Mouse (Mus musculus): ENCODE measurements around the gene Mthfd1l. TPM values are rescaled to one million over a fixed set of nuclear protein-coding genes. Genes with fewer than 3 reads are reported as not detected.

Gene Mthfd1l
- polyA plus RNA-seq, 1 experiment from 2014 or later = 10.4 TPM

DNA sequence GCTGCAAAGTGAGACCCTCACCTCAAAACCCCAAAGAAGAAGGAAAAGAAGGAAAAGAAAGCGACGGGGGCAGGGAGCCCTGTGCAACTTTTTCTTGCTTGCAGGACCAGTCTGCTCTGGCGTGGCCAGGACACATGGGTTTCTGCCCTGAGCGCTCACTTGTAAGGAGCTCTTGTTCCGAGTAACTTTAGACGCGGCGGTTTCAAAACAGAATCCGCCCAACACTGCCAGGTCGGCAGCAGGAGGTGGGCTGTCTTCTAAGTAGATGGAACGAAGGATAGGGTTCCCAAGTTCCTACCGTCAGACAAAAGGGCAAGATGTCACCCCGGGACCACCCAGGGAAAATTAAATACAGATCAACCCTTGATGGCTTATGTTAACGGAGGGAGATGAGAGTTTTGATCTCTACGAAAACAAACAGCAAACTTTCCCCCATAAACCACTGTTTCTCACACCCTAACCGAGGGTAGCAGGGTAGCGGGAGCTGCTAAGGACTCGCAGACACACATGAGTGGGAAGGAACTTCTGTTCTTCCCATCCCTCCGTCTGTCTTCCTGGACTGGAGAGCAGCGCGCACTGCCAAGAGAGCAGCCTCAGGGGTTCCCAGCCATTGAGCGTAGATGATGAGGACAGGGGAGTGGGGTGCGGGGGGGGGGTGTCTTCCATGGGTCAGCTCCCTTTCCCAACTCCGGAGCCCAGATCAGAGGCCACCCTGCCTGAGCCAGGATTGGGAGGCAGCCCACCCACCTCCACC is 237.6 kb downstream of the Mthfd1l start:
- DNase-seq (ENCODE audit: low spot score) (peak; percentile 28), ATAC-seq (ENCODE audit: low FRiP score) (no peak)
- no peak overlapping the region; the same call in 1 of the 2 replicates for H3K4me2 ChIP-seq (replicated peaks; ENCODE audit: low read depth, low read length)
- H3K4me3 ChIP-seq (ENCODE audit: low read depth, low read length) = no peak overlapping the region
- no peaks in the 10 kb centered on the region for H3K27me3 ChIP-seq (ENCODE audit: control insufficient read depth, insufficient read depth, low read length)
- H3K4me1 ChIP-seq (replicated peaks; ENCODE audit: control insufficient read depth, insufficient read depth, low read length) = no peaks in the 10 kb centered on the region
- H3K36me3 ChIP-seq (ENCODE audit: control insufficient read depth, insufficient read depth, low read length) = no peaks in the 10 kb centered on the region
- no peak overlapping the region for H3K9ac ChIP-seq (ENCODE audit: low read depth, low read length)
- 33% methylated on average over 24 of the region's 24 CpGs for WGBS
- H3K27ac ChIP-seq (ENCODE audit: low read depth, low read length) = no peak overlapping the region
- no peaks in the 10 kb centered on the region for H3K9me3 ChIP-seq (ENCODE audit: control insufficient read depth, low read length)

DNA sequence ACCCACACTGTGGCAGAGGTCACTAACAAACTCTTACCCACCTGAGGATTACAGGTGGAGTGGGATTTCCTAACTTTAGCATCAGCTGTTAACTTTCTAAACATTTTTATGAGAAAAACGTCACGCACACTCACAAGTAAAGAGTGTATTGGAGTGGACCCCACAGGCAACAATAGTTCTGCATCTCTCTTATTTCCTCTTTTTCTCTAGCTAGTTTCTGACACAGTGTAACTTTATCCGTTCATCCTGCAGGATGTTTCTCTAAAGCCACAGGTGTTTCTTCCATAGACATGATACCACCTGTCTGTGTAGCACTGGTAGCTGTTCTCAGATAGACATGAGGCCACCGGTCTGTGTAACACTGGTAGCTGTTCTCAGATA is 238.1 kb downstream of the Mthfd1l start:
- H3K4me2 ChIP-seq (replicated peaks; ENCODE audit: low read depth, low read length) = no peak overlapping the region
- H3K27me3 ChIP-seq (ENCODE audit: control insufficient read depth, insufficient read depth, low read length) = no peaks in the 10 kb centered on the region
- H3K4me3 ChIP-seq (ENCODE audit: low read depth, low read length) = no peak overlapping the region
- H3K36me3 ChIP-seq (ENCODE audit: control insufficient read depth, insufficient read depth, low read length) = no peaks in the 10 kb centered on the region
- no peak for DNase-seq (ENCODE audit: low spot score)
- WGBS = 72% methylated on average over 4 of the region's 4 CpGs
- H3K9me3 ChIP-seq (ENCODE audit: control insufficient read depth, low read length) = no peaks in the 10 kb centered on the region
- H3K9ac ChIP-seq (ENCODE audit: low read depth, low read length) = no peak overlapping the region
- no peaks in the 10 kb centered on the region for H3K4me1 ChIP-seq (replicated peaks; ENCODE audit: control insufficient read depth, insufficient read depth, low read length)
- no peak for ATAC-seq (ENCODE audit: low FRiP score)
- no peak overlapping the region for H3K27ac ChIP-seq (ENCODE audit: low read depth, low read length)

Other genes starting within 250 kb of the Mthfd1l start
- 12.3 and 12.6 TPM in 2 replicates for gene Plekhg1, start 232.8 kb upstream of the Mthfd1l start, polyA plus RNA-seq (2014; fragmentation: Nextera tagmentation; extraction: Ambion mirVana)

All from hindbrain, embryonic 11.5 days (tissue).